26 mouse cellular contexts compared by ENCODE assay signal in the genomic region with DNA sequence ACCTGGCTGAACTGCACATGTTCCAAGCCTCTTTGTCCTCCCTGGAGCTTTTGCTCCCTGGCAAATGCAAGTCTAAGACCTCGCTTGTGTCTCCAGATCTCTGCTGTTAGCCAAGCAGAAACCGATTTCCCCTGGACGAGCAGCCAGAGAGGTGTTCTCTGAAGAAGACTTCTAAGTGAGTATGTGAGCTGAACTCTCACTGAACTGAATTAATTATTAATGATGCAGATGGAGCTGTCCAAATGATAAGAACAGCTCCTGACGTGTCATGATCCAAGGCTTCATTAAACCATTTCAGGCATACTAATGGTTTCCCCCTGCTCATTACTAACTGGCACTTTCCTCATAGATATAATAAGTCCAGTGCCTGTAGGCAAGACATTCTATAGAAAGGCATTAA.
DNase-seq lines count a peak whose midpoint lies in the region; ATAC-seq and TF ChIP-seq lines count a peak whose summit lies in the region.
"Had no signal": no experiment of that assay in that cellular context is flagged by ENCODE, and none has a peak within 500 bp of the region (broad histone marks: within the 10 kb centered on the region; RNA-seq: fewer than 3 reads in every experiment).

No protein-coding gene starts in this region.

- no peak overlapping the region for H3K27ac ChIP-seq in hindbrain, embryonic 12.5 days
- no peak overlapping the region for H3K27ac ChIP-seq in hindbrain, embryonic 11.5 days (ENCODE audit: low read depth, low read length)
- H3K27ac ChIP-seq in midbrain, embryonic 13.5 days: peak overlapping the region; percentile 64
- no peak overlapping the region for H3K27ac ChIP-seq in midbrain, postnatal 0 days (ENCODE audit: low read depth, low read length)
- H3K27ac ChIP-seq in hindbrain, postnatal 0 days: no peak overlapping the region
- no peak overlapping the region for H3K27ac ChIP-seq in layer of hippocampus, adult 2 months
- H3K27ac ChIP-seq: embryonic facial prominence, embryonic 10.5 days; embryonic facial prominence, embryonic 15.5 days; forebrain, embryonic 12.5 days; gastrocnemius, adult 2 months; heart, adult 2 months; heart, embryonic 13.5 days; lung, embryonic 15.5 days; neural tube, embryonic 15.5 days had no signal

- 0 out of 2 replicates have a peak, but pooled peaks have one; percentile 40 for ATAC-seq in hindbrain, embryonic 12.5 days (ENCODE audit: low FRiP score)
- no peak for ATAC-seq in hindbrain, embryonic 11.5 days (ENCODE audit: low FRiP score)
- ATAC-seq in midbrain, embryonic 13.5 days: peak; percentile 70; the same call in 1 of the 2 replicates
- no peak for ATAC-seq in midbrain, postnatal 0 days (ENCODE audit: low FRiP score)
- 0 out of 2 replicates have a peak, but pooled peaks have one; percentile 21 for ATAC-seq in hindbrain, postnatal 0 days
- ATAC-seq: intestine, embryonic 16.5 days had no signal

- WGBS in hindbrain, embryonic 12.5 days: 62% methylated on average over 4 of the region's 4 CpGs
- WGBS in hindbrain, embryonic 11.5 days: 78% methylated on average over 4 of the region's 4 CpGs
- WGBS in midbrain, embryonic 13.5 days: 59% methylated on average over 4 of the region's 4 CpGs
- 56% methylated on average over 4 of the region's 4 CpGs for WGBS in midbrain, postnatal 0 days
- 58% methylated on average over 4 of the region's 4 CpGs for WGBS in hindbrain, postnatal 0 days

- H3K4me2 ChIP-seq in hindbrain, embryonic 12.5 days (replicated peaks): no peak overlapping the region
- H3K4me2 ChIP-seq in hindbrain, embryonic 11.5 days (replicated peaks; ENCODE audit: low read depth, low read length): no peak overlapping the region
- no peak overlapping the region for H3K4me2 ChIP-seq in midbrain, embryonic 13.5 days (replicated peaks)
- H3K4me2 ChIP-seq in midbrain, postnatal 0 days (ENCODE audit: low read depth, low read length, poor library complexity, severe bottlenecking): no peak overlapping the region
- no peak overlapping the region for H3K4me2 ChIP-seq in hindbrain, postnatal 0 days (ENCODE audit: low read depth, low read length)
- H3K4me2 ChIP-seq: embryonic facial prominence, embryonic 15.5 days; forebrain, embryonic 12.5 days; heart, embryonic 13.5 days; lung, embryonic 15.5 days; neural tube, embryonic 15.5 days had no signal

- H3K9me3 ChIP-seq in hindbrain, embryonic 12.5 days (replicated peaks): no peaks in the 10 kb centered on the region
- no peaks in the 10 kb centered on the region for H3K9me3 ChIP-seq in hindbrain, embryonic 11.5 days (ENCODE audit: control insufficient read depth, low read length)
- H3K9me3 ChIP-seq in midbrain, embryonic 13.5 days: no peaks in the 10 kb centered on the region
- no peaks in the 10 kb centered on the region for H3K9me3 ChIP-seq in midbrain, postnatal 0 days (ENCODE audit: low read length)
- no peaks in the 10 kb centered on the region for H3K9me3 ChIP-seq in hindbrain, postnatal 0 days (ENCODE audit: low read length)
- H3K9me3 ChIP-seq: embryonic facial prominence, embryonic 10.5 days; embryonic facial prominence, embryonic 15.5 days; forebrain, embryonic 12.5 days; heart, embryonic 13.5 days; lung, embryonic 15.5 days; neural tube, embryonic 15.5 days had no signal

- no peaks in the 10 kb centered on the region for H3K27me3 ChIP-seq in hindbrain, embryonic 12.5 days
- no peaks in the 10 kb centered on the region for H3K27me3 ChIP-seq in hindbrain, embryonic 11.5 days (ENCODE audit: control insufficient read depth, insufficient read depth, low read length)
- H3K27me3 ChIP-seq in midbrain, embryonic 13.5 days: no peaks in the 10 kb centered on the region
- H3K27me3 ChIP-seq in midbrain, postnatal 0 days (ENCODE audit: insufficient read depth, low read length): no peaks in the 10 kb centered on the region
- H3K27me3 ChIP-seq in hindbrain, postnatal 0 days (ENCODE audit: insufficient read depth, low read length): no peaks in the 10 kb centered on the region
- H3K27me3 ChIP-seq: embryonic facial prominence, embryonic 15.5 days; forebrain, embryonic 12.5 days; heart, embryonic 13.5 days; lung, embryonic 15.5 days; neural tube, embryonic 15.5 days had no signal

- TF ChIP-seq CTCF in midbrain, postnatal 0 days (IDR thresholded peaks at IDR 0.05): no peak
- TF ChIP-seq CTCF in hindbrain, postnatal 0 days (IDR thresholded peaks at IDR 0.05; ENCODE audit: low read depth): no peak
- TF ChIP-seq CTCF in layer of hippocampus, adult 2 months (conservative IDR thresholded peaks at IDR 0.05): no peak

- DNase-seq in hindbrain, embryonic 11.5 days (ENCODE audit: low spot score): no peak
- DNase-seq in midbrain, postnatal 0 days (ENCODE audit: low spot score): no peak
- DNase-seq in hindbrain, postnatal 0 days (ENCODE audit: low spot score): no peak
- peak; percentile 74 for DNase-seq in retina, embryonic 14.5 days (ENCODE audit: low spot score)
- DNase-seq in layer of hippocampus, adult 2 months (ENCODE audit: low spot score in 2 of 2): no peak
- DNase-seq: adrenal gland, postnatal 25 days; B cell, adult 2 months; cerebellum, adult 2 months; cerebellum, postnatal 25 days; gastrocnemius, adult 2 months; heart, adult 2 months; heart, postnatal 10 days; kidney, adult 9 months; kidney, postnatal 10 days; layer of hippocampus, adult 9-11 months; liver; thymus, postnatal 4 days had no signal

- H3K9ac ChIP-seq in hindbrain, embryonic 12.5 days: no peak overlapping the region
- no peak overlapping the region for H3K9ac ChIP-seq in hindbrain, embryonic 11.5 days (ENCODE audit: low read depth, low read length)
- H3K9ac ChIP-seq in midbrain, embryonic 13.5 days (replicated peaks): no peak overlapping the region
- no peak overlapping the region for H3K9ac ChIP-seq in midbrain, postnatal 0 days (replicated peaks; ENCODE audit: low read length, poor library complexity, severe bottlenecking)
- H3K9ac ChIP-seq in hindbrain, postnatal 0 days (replicated peaks; ENCODE audit: low read length): no peak overlapping the region
- H3K9ac ChIP-seq: embryonic facial prominence, embryonic 15.5 days; forebrain, embryonic 12.5 days; heart, embryonic 13.5 days; lung, embryonic 15.5 days; neural tube, embryonic 15.5 days had no signal

- peaks cover 36% of the 10 kb centered on the region for H3K36me3 ChIP-seq in hindbrain, embryonic 12.5 days
- peaks cover 7% of the 10 kb centered on the region for H3K36me3 ChIP-seq in hindbrain, embryonic 11.5 days (ENCODE audit: control insufficient read depth, insufficient read depth, low read length)
- H3K36me3 ChIP-seq in midbrain, embryonic 13.5 days: peaks cover 42% of the 10 kb centered on the region
- H3K36me3 ChIP-seq in midbrain, postnatal 0 days (ENCODE audit: insufficient read depth, low read length): peaks cover 16% of the 10 kb centered on the region
- H3K36me3 ChIP-seq in hindbrain, postnatal 0 days (ENCODE audit: insufficient read depth, low read length): peaks cover 17% of the 10 kb centered on the region

- H3K4me3 ChIP-seq in hindbrain, embryonic 12.5 days: no peak overlapping the region
- H3K4me3 ChIP-seq in hindbrain, embryonic 11.5 days (ENCODE audit: low read depth, low read length): no peak overlapping the region
- H3K4me3 ChIP-seq in midbrain, embryonic 13.5 days (replicated peaks): no peak overlapping the region
- H3K4me3 ChIP-seq in midbrain, postnatal 0 days (ENCODE audit: low read depth, low read length): no peak overlapping the region
- H3K4me3 ChIP-seq in hindbrain, postnatal 0 days (ENCODE audit: low read length): no peak overlapping the region
- no peak overlapping the region for H3K4me3 ChIP-seq in layer of hippocampus, adult 2 months
- H3K4me3 ChIP-seq: embryonic facial prominence, embryonic 10.5 days; embryonic facial prominence, embryonic 15.5 days; forebrain, embryonic 12.5 days; gastrocnemius, adult 2 months; heart, adult 2 months; heart, embryonic 13.5 days; lung, embryonic 15.5 days; neural tube, embryonic 15.5 days had no signal

- peaks cover 4% of the 10 kb centered on the region; the same call in 1 of the 2 replicates for H3K4me1 ChIP-seq in hindbrain, embryonic 12.5 days
- no peaks in the 10 kb centered on the region for H3K4me1 ChIP-seq in hindbrain, embryonic 11.5 days (replicated peaks; ENCODE audit: control insufficient read depth, insufficient read depth, low read length)
- H3K4me1 ChIP-seq in midbrain, embryonic 13.5 days (replicated peaks): peaks cover 5% of the 10 kb centered on the region; the same call in 1 of the 2 replicates
- H3K4me1 ChIP-seq in midbrain, postnatal 0 days (ENCODE audit: insufficient read depth, low read length): no peaks in the 10 kb centered on the region
- no peaks in the 10 kb centered on the region for H3K4me1 ChIP-seq in hindbrain, postnatal 0 days (ENCODE audit: insufficient read depth, low read length)
- H3K4me1 ChIP-seq: embryonic facial prominence, embryonic 10.5 days; embryonic facial prominence, embryonic 15.5 days; forebrain, embryonic 12.5 days; lung, embryonic 15.5 days had no signal

Comparison
In these comparisons a context has a peak if more than half of its experiments do, and no peak if none do; other contexts are left out.
1. ATAC-seq: peak in hindbrain, embryonic 12.5 days (single experiment), midbrain, embryonic 13.5 days (single experiment) and hindbrain, postnatal 0 days (single experiment); none in hindbrain, embryonic 11.5 days (single experiment) and midbrain, postnatal 0 days (single experiment).